Mouse (Mus musculus) ES-E14 (cell line): ENCODE results near the gene Nek1. TPM values are rescaled to one million over a fixed set of nuclear protein-coding genes. Genes with fewer than 3 reads are reported as not detected.

Source experiments
- DNase-seq: peaks from one replicate; pipeline ENCODE4 v3.0.0-alpha.2; 2013; ENCODE audit warnings: low read depth, low spot score
- H3K27ac ChIP-seq: 2 replicates; pipeline ENCODE4 v1.5.1; 2012; ENCODE audit warnings: low read depth, mild to moderate bottlenecking, low read length, moderate library complexity, mixed read lengths; ENCODE audit not compliant: poor library complexity, insufficient read depth, severe bottlenecking
- H3K36me3 ChIP-seq: 2 replicates; pipeline ENCODE4 v1.6.1; 2012; ENCODE audit warnings: mild to moderate bottlenecking, low read length, moderate library complexity, mixed read lengths; ENCODE audit not compliant: control insufficient read depth, poor library complexity, insufficient read depth, severe bottlenecking
- H3K4me1 ChIP-seq, 2 experiments: fragments of 150-350 bp in 1 of 2; sonication (generic) in 1 of 2; 2 replicates each; pipeline ENCODE4 v1.6.1; 2012; ENCODE audit warnings: low read length in 2 of 2, mild to moderate bottlenecking in 1 of 2, mixed read lengths in 1 of 2; ENCODE audit not compliant: control insufficient read depth in 2 of 2, insufficient read depth in 2 of 2, poor library complexity in 1 of 2
- H3K4me3 ChIP-seq, 2 experiments: fragments of 150-350 bp in 1 of 2; sonication (generic) in 1 of 2; 2 replicates each; pipeline ENCODE4 v1.5.1; 2012; ENCODE audit warnings: low read length in 2 of 2, low read depth in 1 of 2, mild to moderate bottlenecking in 1 of 2, mixed read lengths in 1 of 2; ENCODE audit not compliant: insufficient read depth in 1 of 2, poor library complexity in 1 of 2, severe bottlenecking in 1 of 2
- H3K9ac ChIP-seq: 2 replicates; pipeline ENCODE4 v1.6.1; 2012; ENCODE audit warnings: low read depth, mild to moderate bottlenecking, low read length, mixed read lengths; ENCODE audit not compliant: poor library complexity, insufficient read depth, severe bottlenecking
- H3K9me3 ChIP-seq: fragments of 150-350 bp; sonication (generic); 2 replicates; pipeline ENCODE4 v1.6.1; 2012; ENCODE audit warnings: low read depth, mild to moderate bottlenecking, low read length; ENCODE audit not compliant: control insufficient read depth, insufficient read depth
- CHD2 ChIP-seq: IDR thresholded peaks from 2 replicates; pipeline ENCODE4 v1.6.1; 2014; ENCODE audit warnings: mild to moderate bottlenecking, low read depth, low read length, inconsistent platforms
- HCFC1 ChIP-seq: IDR thresholded peaks from 2 replicates; pipeline ENCODE4 v1.6.1; 2012; ENCODE audit warnings: low read length, inconsistent platforms, borderline replicate concordance; ENCODE audit not compliant: insufficient read depth
- MAFK ChIP-seq: IDR thresholded peaks from 2 replicates; pipeline ENCODE4 v1.6.1; 2014; ENCODE audit warnings: mild to moderate bottlenecking, low read depth, low read length, inconsistent platforms; ENCODE audit not compliant: insufficient read depth
- ZC3H11A ChIP-seq: IDR thresholded peaks from 2 replicates; pipeline ENCODE4 v1.6.1; 2012; ENCODE audit warnings: low read depth, mild to moderate bottlenecking, inconsistent platforms, low read length, borderline replicate concordance
- ZNF384 ChIP-seq: IDR thresholded peaks from 2 replicates; pipeline ENCODE4 v1.6.1; 2012; ENCODE audit warnings: low read depth, low read length, inconsistent platforms
- in situ Hi-C, 2 experiments: fragments of 600-800 bp; cut with MboI; formaldehyde crosslinking; loops; one replicate each; pipeline ENCODE4 v1.15.1; 2025; ENCODE audit warnings: low sequenced_read_pairs in 2 of 2, inconsistent platforms in 1 of 2; ENCODE audit not compliant: unreplicated experiment in 2 of 2
- total RNA-seq: library from RNA; depleted of rRNA; stranded (reverse); fragments of 300-350 nt; gene quantifications from 2 replicates; pipeline ENCODE4 v1.2.3, GENCODE M21; 2012

The Nek1 gene
- total RNA-seq, 1 experiment: 8.9 TPM

GRCm38 (mm10) chr8:61162186-61162566, 169.2 kb downstream of the Nek1 start:
- Histone ChIP-seq H3K36me3 (no peaks in the 10 kb centered on the region), H3K27ac (no peak overlapping the region), H3K4me1 (no peaks in the 10 kb centered on the region), H3K4me3 (no peak overlapping the region), H3K9ac (no peak overlapping the region), H3K9me3 (no peaks in the 10 kb centered on the region)
- TF ChIP-seq MAFK (no peak), ZC3H11A (no peak), ZNF384 (no peak), HCFC1 (no peak), CHD2 (no peak)
- no peak for DNase-seq
- in situ Hi-C loops: no loop called here

GRCm38 (mm10) chr8:61171546-61171945, 178.6 kb downstream of the Nek1 start:
- no peak for TF ChIP-seq HCFC1
- TF ChIP-seq CHD2: no peak
- TF ChIP-seq MAFK: no peak
- TF ChIP-seq ZC3H11A: no peak
- no peak for TF ChIP-seq ZNF384
- no peaks in the 10 kb centered on the region for H3K36me3 ChIP-seq
- DNase-seq: no peak
- H3K9me3 ChIP-seq: no peaks in the 10 kb centered on the region
- H3K4me1 ChIP-seq: no peaks in the 10 kb centered on the region
- H3K9ac ChIP-seq: no peak overlapping the region
- in situ Hi-C loops: no loop called here
- H3K27ac ChIP-seq: no peak overlapping the region
- H3K4me3 ChIP-seq: no peak overlapping the region

DNA sequence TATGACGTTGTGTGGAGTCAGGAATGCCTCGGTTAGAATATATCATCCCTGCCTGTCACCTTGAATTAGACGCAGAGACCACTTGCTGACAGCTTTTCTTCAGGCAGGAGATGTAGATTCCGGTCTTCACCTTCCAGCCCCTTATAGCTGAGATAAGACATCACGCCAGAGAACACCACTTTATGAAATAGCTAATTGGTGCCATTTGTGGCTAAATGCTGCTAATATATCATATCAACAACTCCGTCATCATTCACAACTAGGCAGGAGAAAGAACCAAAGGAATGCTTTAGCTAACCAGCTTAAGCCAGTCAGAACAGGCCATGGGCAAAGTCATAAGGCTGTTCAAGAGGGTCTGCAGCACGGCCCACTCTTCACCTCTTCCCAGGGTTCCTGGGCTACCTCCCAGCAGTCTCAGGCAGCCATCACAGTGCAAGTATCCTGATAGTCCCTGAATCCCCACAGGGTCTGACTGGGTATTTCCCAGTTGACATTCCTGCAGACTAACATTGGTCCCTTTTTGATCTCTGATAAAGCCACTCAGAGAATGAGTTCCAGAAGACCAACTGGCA, 181.0 kb downstream of the Nek1 start:
- Histone ChIP-seq H3K36me3 (no peaks in the 10 kb centered on the region), H3K4me3 (no peak overlapping the region), H3K9me3 (no peaks in the 10 kb centered on the region), H3K4me1 (no peaks in the 10 kb centered on the region), H3K9ac (no peak overlapping the region), H3K27ac (no peak overlapping the region)
- DNase-seq: no peak
- TF ChIP-seq ZC3H11A (no peak), HCFC1 (no peak), MAFK (no peak), ZNF384 (no peak), CHD2 (no peak)
- in situ Hi-C loops: no loop called here

DNA sequence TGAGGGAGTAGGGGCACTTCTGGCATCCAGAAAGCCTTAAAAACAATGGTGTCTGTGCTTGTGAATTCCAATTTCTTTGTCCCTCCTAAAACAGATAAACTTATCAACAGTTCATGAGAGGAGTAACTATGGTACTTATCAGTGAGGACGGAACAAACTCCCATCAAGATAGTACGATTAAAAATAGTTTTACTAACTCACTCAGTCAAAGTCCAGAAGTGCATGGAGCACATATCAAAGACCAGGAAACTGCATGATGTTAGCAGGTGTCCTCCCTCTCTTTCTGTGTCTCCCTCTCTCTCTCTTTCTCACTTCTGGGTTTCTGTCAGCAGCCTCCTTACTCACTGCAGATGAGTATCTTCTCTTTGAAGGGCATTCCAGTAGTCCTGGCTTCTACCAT, 182.9 kb downstream of the Nek1 start:
- no peak overlapping the region for H3K27ac ChIP-seq
- no peaks in the 10 kb centered on the region for H3K9me3 ChIP-seq
- in situ Hi-C loops: no loop called here
- no peak overlapping the region for H3K4me3 ChIP-seq
- no peak for DNase-seq
- no peak overlapping the region for H3K9ac ChIP-seq
- H3K4me1 ChIP-seq: no peaks in the 10 kb centered on the region
- TF ChIP-seq HCFC1 (no peak), MAFK (no peak), CHD2 (no peak), ZNF384 (no peak), ZC3H11A (no peak)
- no peaks in the 10 kb centered on the region for H3K36me3 ChIP-seq
